Mouse (Mus musculus): ENCODE data around the gene Terf2.

Gene Terf2

GRCm38 (mm10) chr8:107096366-107097036 is at the start of gene Terf2:
TSS of gene Terf2 (minus strand) at chr8:107096547.
- peak; percentile 92 to 97 for DNase-seq (ENCODE audit: low spot score in 2 of 2)

GRCm38 (mm10) chr8:107143501-107143900 is 47.2 kb upstream of the Terf2 start:
- DNase-seq (ENCODE audit: low spot score in 2 of 2), result no peak

GRCm38 (mm10) chr8:107142539-107142938 is 46.2 kb upstream of the Terf2 start:
- no peak for DNase-seq (ENCODE audit: low spot score in 2 of 2)

- no peak for DNase-seq (ENCODE audit: low spot score in 2 of 2)
Observed at GRCm38 (mm10) chr8:107139704-107140470, 43.5 kb upstream of the Terf2 start.

GRCm38 (mm10) chr8:107138338-107138737 is 42.0 kb upstream of the Terf2 start:
- DNase-seq (ENCODE audit: low spot score in 2 of 2), result no peak

- DNase-seq (ENCODE audit: low spot score in 2 of 2), result no peak
Observed at GRCm38 (mm10) chr8:107137591-107137990, 41.2 kb upstream of the Terf2 start.

- no peak for DNase-seq (ENCODE audit: low spot score in 2 of 2)
Observed at GRCm38 (mm10) chr8:107136003-107136612, 39.8 kb upstream of the Terf2 start.

GRCm38 (mm10) chr8:107133881-107134280 is 37.5 kb upstream of the Terf2 start:
- no peak for DNase-seq (ENCODE audit: low spot score in 2 of 2)

- no peak for DNase-seq (ENCODE audit: low spot score in 2 of 2)
Observed at GRCm38 (mm10) chr8:107132581-107133491, 36.5 kb upstream of the Terf2 start.

GRCm38 (mm10) chr8:107130028-107130427 is 33.7 kb upstream of the Terf2 start:
- no peak for DNase-seq (ENCODE audit: low spot score in 2 of 2)

- DNase-seq (ENCODE audit: low spot score in 2 of 2), result no peak
Observed at GRCm38 (mm10) chr8:107129171-107130025, 33.1 kb upstream of the Terf2 start.

GRCm38 (mm10) chr8:107124343-107124742 is 28.0 kb upstream of the Terf2 start:
- DNase-seq (ENCODE audit: low spot score in 2 of 2), result no peak

- no peak for DNase-seq (ENCODE audit: low spot score in 2 of 2)
Observed at GRCm38 (mm10) chr8:107123063-107123614, 26.8 kb upstream of the Terf2 start.

GRCm38 (mm10) chr8:107121681-107122291 is 25.4 kb upstream of the Terf2 start:
- no peak for DNase-seq (ENCODE audit: low spot score in 2 of 2)

- no peak for DNase-seq (ENCODE audit: low spot score in 2 of 2)
Observed at GRCm38 (mm10) chr8:107120806-107121205, 24.5 kb upstream of the Terf2 start.

- DNase-seq (ENCODE audit: low spot score in 2 of 2), result no peak
Observed at GRCm38 (mm10) chr8:107119412-107119811, 23.1 kb upstream of the Terf2 start.

- no peak for DNase-seq (ENCODE audit: low spot score in 2 of 2)
Observed at GRCm38 (mm10) chr8:107118803-107119233, 22.5 kb upstream of the Terf2 start.

GRCm38 (mm10) chr8:107117019-107117418 is 20.7 kb upstream of the Terf2 start:
- DNase-seq (ENCODE audit: low spot score in 2 of 2), result no peak

- peak; percentile 72 to 89 for DNase-seq (ENCODE audit: low spot score in 2 of 2)
Observed at GRCm38 (mm10) chr8:107116023-107116422, 19.7 kb upstream of the Terf2 start.

- no peak for DNase-seq (ENCODE audit: low spot score in 2 of 2)
Observed at GRCm38 (mm10) chr8:107115008-107115320, 18.6 kb upstream of the Terf2 start.
